Mouse (Mus musculus) E14TG2a.4 (cell line): ENCODE data around the gene Slc35b1.

Experiments
- CTCF ChIP-seq: conservative IDR thresholded peaks from 2 replicates; pipeline ENCODE4 v1.5.1; 2014; ENCODE audit warnings: low read length
- NANOG ChIP-seq: IDR thresholded peaks from 2 replicates; pipeline ENCODE4 v1.6.1; 2014; ENCODE audit warnings: borderline replicate concordance, low read length, mixed read lengths
- POU5F1 ChIP-seq: IDR thresholded peaks from 2 replicates; pipeline ENCODE4 v1.6.1; 2014; ENCODE audit warnings: low read length, borderline replicate concordance

- no peak for TF ChIP-seq CTCF
- no peak for TF ChIP-seq POU5F1
- no peak for TF ChIP-seq NANOG
These were observed 8.4 kb downstream of the Slc35b1 start for GRCm38 (mm10) chr11:95392708-95393499.
